Mouse (Mus musculus) forelimb bud, embryonic 11.5 days (tissue): ENCODE data around the gene Nfib.

Source experiments
- DNase-seq: peaks from one replicate; pipeline ENCODE4 v3.0.0-alpha.2; 2012; ENCODE audit warnings: low read depth, low spot score

The Nfib gene

DNA sequence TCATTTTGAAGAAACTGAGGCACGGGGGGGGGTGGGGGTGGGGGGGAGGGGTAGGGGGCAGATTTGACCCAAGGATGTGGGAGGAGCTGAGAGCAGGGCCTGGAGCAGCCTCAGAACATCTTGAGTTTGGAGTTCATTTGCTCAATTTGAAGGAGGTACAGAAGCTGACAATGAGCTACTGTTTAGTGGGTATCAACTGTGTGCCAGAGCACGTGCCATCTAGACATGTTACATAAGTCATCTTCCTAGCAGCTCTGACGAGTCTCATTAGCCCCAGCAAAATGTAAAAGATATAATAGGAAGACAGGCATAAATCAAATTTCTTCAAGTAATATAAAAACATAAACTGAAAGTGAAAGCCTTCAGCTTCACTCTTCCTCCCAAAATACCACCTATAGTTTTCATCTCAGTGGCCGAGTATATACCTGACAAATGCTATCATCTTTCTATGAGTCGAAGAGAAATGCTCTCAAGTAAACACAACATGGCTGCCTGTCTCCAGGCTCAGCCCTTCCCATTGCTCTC, 165.0 kb downstream of the Nfib start:
- DNase-seq = no peak

DNA sequence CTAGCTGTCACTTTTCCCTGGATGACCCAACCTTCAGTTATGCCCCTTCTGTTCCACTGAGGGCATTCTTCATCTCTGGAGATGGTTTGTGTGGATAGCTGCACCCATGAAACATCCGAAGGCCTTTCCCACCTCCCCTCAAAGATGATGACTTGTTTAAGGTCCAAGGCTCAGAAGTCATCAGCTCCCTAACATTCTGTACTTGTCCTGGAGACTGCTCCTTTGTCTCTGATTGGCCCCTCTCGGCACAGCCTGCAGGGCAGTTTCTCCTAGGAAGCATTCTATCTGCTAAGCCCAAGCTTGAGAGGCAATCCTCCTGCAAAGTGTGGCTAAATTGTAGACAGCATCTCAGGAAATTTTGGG, 165.5 kb downstream of the Nfib start:
- no peak for DNase-seq

DNA sequence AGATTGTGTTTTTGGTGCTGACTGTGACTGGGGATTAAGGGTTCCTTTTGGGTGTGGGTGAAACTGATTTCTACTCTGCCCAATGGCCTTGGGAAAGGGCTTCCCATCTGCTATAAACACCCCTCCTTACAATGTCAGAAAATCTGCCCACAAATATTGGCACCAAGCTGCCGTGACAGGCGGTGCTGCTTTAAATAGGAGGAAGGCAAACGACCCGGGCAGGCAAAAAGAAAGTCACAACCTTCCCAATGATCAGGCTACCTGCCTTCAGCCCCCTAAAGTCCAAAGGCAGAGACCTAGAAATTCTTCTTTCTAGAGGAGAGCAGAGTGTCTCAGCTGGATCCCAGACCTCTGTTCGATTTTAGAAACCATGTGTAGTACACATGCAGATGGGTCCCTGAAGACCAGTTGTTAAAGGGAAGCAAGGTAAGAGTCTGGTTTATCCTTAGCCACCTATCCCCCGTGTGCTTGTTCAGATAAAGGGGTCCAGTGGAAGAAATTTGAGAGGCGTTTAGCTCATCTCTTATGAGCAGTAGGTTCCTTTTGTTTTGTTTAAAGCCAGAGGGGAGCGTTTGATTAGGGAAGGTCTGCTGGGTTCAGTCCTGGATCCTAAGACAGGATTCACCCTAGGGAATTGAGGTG, 166.0 kb downstream of the Nfib start:
- DNase-seq = no peak

DNA sequence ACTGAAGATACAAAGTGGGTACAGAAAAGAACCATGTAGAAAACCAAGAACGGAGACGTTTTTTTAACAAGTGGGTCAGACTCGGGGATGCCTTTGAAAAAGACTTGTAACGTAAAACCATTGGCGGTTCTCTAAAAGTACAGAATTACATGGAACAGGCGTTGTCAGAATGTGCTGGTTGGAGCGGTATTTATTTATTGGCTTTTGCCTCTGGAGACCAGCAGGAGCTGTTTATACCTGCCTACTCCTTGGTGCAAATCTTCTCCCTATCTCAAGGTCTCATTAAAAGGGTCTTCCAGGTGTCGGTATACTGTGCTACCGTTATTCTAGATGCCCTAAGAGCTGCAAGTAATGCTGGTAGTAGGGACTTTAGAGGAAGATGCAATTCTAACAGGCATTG, 166.7 kb downstream of the Nfib start:
- DNase-seq = peak; percentile 26

DNA sequence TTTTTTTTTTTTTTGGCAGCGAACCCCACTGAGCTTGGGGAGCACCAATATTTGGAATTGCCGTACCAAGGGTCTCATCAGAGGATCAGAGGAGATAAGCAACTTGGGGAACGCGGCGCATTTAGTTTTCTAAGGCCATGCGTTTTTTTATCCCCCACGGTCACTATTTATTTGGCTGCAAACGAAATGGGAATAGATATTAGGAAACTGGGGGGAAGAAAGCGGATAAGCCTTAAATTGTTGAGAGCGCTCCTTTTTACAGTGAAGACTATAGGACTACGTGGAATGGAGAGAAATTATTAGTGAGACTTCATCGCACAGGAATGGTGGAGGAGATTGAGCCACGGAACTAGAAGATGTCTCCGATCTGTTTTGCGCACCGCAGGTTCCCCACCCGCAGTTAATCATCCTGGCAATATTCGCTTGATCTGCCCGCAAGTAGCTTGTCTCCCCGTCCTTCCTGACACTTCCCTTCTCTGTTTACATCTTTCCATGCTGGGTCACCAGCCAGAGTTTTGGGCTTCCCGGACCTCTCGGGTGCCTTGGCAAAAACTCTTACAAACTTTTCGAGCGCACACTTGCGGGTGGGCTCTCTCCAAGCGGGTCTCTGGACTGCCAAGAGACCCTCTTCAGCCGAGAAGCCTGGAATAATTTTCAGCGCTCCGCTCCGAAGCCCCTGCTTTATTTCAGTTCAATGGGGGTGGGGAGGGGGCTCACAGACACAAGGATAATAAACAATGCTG, 167.3 kb downstream of the Nfib start:
- DNase-seq = peak; percentile 24

DNA sequence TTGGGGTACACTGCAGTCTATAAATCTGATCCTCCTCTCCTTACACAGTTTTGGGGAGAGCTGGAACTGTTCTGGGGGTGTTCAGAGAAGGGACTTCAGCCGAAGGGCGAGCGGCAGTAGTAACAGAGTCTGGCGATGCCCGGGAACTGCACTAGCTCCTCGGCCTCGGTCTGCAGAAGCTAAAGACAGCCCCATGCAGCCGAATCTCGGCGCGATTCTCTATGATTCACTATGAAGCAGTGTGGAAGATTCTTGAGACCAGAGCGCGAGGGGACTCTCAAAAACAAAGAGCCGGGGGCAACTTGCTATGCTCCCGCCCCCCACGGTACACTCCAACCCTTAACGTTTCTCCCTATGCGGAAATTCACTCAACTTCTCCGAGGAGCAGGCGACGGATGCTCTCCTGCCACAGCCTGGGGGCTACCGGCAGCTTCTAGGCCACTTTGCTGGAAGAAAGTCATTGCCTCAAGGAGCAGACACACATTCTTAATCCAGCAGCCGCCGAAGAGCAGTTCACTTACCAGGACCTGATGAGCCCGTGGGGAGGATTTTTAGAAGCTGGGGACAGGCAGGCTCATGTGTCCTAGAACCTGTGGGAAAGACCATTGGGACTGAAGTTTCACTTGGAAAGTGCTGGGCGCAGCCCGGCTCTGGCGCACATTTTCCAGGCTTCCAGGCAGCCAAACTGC, 168.1 kb downstream of the Nfib start:
- peak; percentile 55 for DNase-seq

DNA sequence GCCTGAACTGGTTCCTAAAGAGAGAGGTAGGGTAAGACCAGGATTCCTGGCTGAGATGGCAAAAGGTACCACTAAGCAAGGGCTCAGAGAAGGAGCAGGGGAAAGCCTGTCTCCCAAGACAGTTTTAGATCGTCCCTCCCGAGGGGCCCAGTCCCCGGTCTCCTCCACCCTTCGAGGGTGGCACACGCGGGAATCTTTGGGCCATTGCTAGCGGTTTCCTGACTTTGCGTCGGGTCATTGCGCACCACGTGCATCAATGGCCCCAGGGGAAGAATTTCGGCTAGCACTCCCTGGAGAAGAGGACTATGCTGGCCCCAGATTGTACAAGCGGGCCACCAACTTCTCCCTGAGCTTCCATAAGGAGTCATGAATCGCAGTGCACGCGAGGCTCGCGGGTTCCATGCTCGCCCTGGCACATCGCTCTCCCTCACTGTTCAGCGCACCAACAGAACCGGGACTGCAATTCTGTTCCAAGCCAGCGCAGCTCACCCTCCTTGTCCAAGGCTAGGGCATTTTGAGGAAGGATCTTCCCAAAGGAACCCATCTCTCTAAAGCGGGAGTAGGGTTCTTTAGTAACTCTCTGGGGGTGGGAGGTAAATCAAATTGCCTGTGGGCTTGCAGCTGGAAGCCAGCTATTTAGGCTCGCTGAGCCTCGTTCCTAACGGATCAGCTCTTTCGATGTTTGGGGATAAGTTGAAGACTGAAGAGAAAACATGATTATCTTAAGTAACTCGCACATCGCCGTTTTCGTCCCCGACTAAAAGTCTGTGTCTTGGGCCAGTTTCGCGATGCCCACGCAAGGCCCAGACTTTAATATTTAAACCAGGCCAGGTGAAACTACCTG, 168.9 kb downstream of the Nfib start:
- peak; percentile 34 for DNase-seq

DNA sequence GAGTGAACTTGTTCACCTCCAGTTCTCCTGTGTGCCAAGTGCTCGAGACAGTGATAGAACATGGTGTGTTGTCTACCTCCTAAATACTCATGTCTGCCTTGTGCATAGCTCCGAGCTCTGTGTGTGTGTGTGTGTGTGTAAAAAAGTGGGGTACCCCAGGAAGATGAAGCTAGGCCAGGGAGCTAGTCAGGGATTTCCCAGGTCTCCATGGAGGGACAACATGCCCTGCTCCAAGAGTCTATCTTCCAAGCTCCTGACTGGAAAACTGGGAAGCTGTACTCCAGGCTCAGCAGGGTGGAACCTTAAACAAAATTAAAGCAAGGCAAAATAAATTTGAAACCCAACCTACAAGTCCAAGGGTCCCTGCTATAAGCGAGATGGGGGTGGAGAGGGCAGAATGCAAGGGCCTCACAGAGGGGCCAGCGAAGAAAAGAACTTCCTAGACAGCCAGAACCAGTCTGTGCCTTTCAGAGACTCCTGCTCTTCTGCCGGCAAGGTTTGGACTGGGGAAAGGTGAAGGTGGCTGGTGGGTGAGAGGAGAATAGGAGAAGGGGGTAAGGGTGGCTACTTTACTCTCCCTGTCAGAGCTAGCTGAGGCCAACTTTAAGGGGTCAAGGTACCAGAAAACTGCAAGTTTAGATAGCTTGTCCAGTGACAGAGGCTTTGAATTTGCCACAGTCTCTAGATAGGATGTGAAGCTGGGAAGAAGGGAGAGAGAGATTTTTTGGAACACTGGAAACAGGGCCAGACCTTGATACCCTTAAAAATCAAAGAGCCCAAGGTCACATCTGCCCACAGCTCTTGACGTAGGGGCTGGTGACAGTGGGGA, 169.7 kb downstream of the Nfib start:
- no peak for DNase-seq

DNA sequence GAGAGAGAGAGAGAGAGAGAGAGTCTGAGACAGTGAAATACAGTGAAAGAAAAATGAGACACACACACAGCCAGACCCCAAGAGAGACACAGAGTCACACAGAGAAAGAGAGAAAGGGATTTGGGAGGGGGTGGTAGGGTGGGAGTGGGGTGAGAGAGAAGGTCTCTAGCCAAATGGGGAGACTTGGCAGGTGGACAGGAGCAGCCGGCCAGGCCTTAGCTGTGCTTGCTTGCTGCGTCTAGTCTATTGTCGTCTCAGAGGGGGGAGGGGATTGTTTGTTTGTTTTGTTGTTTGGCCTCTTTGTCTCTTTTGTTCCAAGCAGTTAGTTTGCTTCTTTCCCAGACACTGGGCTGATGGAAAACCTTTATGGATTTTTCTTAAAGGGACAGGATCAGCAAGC, 172.3 kb downstream of the Nfib start:
- no peak for DNase-seq

DNA sequence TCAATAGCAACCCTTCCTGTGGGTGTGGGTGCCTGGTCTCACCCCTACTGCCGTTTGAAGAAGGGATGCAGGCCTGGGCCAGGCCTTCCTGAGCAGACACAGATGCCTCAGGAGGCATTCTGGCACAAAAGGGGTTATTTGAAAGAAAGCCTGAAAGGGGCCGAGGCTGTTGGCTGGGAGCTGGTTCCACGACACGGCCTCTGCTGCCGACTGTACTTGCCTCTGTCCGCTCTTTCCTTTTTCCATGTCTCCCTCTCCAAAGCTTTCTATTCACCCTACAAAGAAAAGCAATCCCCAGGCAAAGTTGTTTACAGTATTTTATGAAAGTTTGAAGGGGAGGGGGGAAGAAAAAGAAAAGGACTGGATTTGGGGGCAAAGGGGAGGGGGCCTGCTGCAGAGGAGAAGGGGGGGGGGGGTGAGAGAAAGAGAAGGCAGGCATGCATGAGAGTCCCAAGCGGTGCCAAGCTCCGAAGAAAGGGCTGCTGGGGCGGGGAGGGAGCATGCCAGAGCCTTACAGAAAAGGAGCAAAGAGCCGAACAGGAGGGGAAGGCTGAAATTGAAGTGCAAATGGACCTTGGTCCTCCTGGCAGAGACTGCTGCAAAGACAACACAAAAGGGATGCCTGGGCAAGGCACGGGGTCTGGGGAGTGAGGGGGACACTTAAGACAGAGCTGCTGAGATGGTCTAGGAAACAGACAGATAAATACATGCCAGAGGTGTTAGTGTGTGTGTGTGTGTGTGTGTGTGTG, 172.9 kb downstream of the Nfib start:
- no peak for DNase-seq

DNA sequence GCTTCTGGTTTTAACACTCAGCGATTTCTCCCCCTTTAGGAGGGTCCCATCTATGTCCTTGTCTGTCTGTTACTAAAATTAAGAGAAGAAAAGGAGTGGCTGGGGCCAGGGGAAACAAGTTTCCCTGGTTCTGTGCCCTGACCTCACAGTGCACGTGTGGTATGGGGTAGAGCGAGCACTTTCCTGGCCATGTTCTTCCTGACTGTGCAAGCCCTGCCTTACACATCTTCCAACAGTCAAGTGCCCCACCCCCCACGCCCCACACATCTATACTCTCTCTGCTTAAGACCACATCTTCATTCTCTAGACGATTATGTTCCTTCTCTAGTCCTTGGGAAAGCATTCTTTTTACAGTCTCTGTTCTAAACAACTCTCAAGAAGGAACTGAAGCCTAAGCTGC, 173.6 kb downstream of the Nfib start:
- no peak for DNase-seq

DNA sequence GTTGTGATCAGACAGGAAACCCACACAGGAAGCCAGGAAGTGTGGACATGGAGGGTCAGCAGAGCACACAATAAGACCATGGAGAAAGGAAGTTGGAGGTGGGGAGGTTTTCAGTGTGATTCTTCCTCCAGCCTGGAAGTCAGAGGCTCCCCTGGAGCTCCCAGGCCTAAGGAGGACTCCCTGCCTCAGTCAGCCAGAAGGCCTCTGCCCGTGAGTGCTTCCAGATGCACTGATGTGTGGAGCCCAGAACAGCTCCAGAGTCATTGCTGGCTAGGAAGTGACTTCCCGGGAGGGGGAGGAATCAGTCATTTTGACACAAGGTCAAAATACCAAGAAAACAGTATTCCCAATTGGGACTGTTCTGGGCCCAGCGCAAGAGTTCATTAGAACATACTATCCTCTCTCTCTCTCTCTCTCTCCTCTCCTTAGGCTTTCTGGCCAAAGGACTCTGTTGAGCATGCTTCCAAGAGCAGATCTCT, 174.6 kb downstream of the Nfib start:
- no peak for DNase-seq

DNA sequence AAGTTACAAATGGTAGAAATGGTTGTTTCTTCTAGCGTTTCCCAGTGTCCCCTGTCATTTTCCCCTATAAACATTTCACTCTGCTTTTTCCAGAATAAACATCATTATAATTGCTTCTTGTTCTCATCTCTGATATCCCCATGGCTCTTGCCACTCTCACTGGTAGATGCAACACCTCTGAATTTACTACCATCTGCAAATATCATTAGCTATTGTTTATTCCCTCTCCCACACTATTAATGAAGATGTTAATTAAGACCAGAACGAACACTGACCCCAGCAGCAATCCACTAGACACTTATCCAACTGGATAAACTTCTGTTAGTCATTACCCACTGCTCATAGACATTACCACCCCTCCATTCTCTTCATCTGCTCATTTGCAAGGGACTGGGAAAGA, 176.6 kb downstream of the Nfib start:
- DNase-seq = no peak

DNA sequence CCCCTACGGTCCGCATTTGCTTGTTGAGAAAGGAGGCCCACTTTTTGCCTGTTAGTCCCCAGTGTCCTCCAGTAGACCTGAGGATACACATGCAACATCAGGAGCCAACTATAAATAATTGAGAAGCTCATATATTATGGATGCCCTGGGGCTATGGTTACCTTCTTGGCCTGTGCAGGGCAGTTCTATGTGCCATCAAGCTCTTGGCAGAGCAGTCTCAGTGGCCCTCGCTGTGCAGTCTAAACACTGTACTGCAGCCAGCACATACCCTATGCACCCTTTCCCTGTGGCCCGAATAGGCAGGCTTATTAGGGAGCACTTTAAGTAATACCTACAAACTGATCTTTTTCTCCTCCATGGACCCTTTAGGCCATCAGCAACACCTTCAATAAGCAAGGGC, 185.6 kb downstream of the Nfib start:
- no peak for DNase-seq

DNA sequence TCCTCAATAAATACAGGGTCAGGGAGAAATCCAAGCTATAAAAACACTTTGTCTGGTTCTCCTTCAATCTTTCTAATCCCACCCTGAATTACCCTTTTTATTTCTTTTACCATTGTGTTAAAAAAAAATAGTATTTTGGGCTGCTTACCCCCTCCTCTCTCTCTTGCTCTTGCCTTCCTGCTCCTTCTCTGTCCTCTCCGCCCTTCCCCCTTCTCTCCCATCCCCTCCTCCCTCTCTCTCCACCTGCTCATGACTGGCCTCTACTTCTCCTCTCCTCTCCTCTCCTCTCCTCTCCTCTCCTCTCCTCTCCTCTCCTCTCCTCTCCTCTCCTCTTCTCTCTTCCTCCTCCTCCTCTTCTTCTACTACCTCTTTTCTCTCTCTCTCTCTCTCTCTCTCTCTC, 187.4 kb downstream of the Nfib start:
- DNase-seq = no peak

DNA sequence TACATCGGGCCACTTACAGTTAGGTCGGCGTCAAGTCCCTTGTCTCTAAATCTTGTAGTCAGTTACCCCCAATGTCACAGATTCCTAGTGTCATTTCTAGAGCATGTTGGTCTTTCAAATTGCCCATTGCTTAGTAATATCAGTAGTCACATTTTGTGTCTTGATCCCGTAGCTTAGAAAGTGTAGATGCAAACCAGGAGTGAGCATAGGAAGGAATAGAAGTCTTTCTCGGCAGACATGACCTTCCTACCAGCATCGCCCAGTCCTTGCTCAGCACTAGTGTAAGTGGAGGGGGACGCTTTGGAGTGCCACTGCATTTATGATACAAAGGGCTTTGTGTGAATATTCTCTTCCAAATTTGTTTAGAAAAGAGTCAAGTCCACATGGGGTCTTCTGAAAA, 188.2 kb downstream of the Nfib start:
- no peak for DNase-seq

DNA sequence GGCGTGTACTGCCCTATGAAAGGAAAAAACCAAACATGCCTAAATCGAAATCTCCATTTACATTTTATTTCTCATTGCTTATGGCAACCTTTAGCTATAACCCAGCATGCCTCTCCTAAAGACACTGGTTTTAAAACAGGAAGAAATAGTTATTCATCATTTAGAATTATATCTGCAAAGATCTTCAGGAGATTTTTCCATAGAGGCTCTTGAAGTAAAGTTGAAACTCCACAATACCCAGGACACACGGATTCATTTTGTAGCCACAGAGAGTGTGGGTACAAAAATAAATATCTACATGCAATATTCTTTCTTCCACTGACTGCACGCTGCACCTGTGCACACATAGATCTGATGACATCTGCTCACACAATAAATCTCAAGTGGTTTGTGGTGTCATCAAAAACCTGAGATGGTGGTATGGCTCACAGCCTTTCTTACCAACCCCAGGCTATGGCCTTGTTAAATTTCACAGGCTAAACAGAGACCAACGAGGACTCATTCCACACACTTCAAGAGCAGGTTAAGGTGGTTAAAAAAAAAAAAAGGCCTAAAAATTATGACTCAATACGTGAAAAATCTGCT, 189.2 kb downstream of the Nfib start:
- no peak for DNase-seq

DNA sequence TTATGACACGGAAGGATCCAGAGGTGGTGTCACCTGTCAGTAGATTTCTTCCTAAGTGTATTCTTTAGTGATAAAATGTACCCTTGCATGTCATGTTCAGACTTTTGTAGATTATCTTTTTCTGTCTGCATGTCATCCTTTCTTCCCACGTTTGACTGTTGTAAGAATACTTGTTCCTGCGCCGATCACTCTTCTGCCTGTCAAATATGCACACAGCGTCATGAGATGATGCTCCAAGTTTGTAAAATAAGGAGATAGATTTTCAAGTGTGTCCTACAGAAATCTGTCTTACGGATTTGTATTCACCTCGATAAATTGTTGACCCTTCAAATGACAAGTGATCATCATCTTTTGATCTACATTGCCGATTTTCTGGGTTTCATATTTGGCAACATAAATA, 190.6 kb downstream of the Nfib start:
- no peak for DNase-seq

DNA sequence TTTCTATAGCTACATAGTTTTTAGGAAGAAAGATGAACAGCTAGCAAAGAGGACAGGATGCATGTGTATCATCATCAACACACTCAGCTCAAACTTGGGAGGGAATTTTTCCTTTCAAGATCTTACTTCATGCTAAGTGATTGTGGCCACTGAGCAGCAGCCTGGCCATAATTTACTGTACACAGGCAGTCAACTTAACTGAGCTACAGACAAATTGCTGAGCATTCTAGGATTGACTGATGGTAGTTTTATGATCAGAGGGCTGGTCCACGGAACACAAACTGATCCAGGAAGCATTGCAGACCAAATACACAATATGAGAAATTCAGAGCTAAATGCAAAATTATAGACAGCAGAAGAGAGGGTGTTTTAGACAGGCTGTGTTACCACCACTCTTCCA, 191.2 kb downstream of the Nfib start:
- no peak for DNase-seq

DNA sequence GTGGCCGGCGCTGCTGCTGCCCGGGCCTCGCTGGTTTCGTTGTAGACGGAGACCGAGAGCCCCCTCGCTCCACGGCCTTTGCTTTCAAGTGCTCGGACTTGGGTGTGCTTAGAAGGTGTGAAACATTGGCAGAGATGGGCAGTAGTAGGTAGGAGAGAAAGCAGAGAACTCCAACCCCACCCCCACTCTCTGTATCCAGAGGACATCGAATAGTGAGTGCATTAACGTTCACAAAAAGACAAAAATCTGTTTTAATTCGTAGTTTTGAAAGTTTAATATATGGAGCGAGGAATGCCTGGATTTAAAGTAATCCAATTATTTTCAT, 192.2 kb downstream of the Nfib start:
- DNase-seq = no peak
